Mouse (Mus musculus) lung, adult 18-20 months (tissue): Measurements from ENCODE around the gene Nedd9.
"Not testable (repeated sequence)": the region's sequence is repeated elsewhere in the genome, so short reads cannot be mapped to it uniquely, and the experiment has no call there.

Source experiments
- DNase-seq, 2 experiments: peaks; one replicate each; pipeline ENCODE4 v3.0.0; 2022; ENCODE audit warnings: mixed read lengths in 2 of 2

The Nedd9 gene

GRCm38 (mm10) chr13:41367176-41367611 is 120.0 kb downstream of the Nedd9 start:
- no peak for DNase-seq

- not testable (repeated sequence) for DNase-seq
These were observed 120.6 kb downstream of the Nedd9 start for GRCm38 (mm10) chr13:41366609-41367008.

GRCm38 (mm10) chr13:41364273-41364672 is 122.9 kb downstream of the Nedd9 start:
- no peak for DNase-seq

- DNase-seq, result no peak
These were observed 124.3 kb downstream of the Nedd9 start for GRCm38 (mm10) chr13:41362909-41363308.

GRCm38 (mm10) chr13:41360272-41360815 is 126.8 kb downstream of the Nedd9 start:
- no peak for DNase-seq

- DNase-seq, result no peak
These were observed 127.6 kb downstream of the Nedd9 start for GRCm38 (mm10) chr13:41359330-41360215.

GRCm38 (mm10) chr13:41358480-41359180 is 128.5 kb downstream of the Nedd9 start:
- peak; percentile 96 for DNase-seq

- peak in 1 of 2 experiments; percentile 29 for DNase-seq
These were observed 129.2 kb downstream of the Nedd9 start for GRCm38 (mm10) chr13:41358009-41358408.

GRCm38 (mm10) chr13:41357586-41357985 is 129.6 kb downstream of the Nedd9 start:
- no peak for DNase-seq

GRCm38 (mm10) chr13:41357161-41357560 is 130.0 kb downstream of the Nedd9 start:
- no peak for DNase-seq

- DNase-seq, result peak; percentile 81 to 86
These were observed 131.6 kb downstream of the Nedd9 start for GRCm38 (mm10) chr13:41355552-41355951.

GRCm38 (mm10) chr13:41354591-41354990 is 132.6 kb downstream of the Nedd9 start:
- DNase-seq, result no peak

- DNase-seq, result peak in 1 of 2 experiments; percentile 63
These were observed 133.5 kb downstream of the Nedd9 start for GRCm38 (mm10) chr13:41353676-41354075.

- peak; percentile 48 to 65 for DNase-seq
These were observed 134.8 kb downstream of the Nedd9 start for GRCm38 (mm10) chr13:41352352-41352751.

- DNase-seq, result no peak
These were observed 136.6 kb downstream of the Nedd9 start for GRCm38 (mm10) chr13:41350589-41350988.

GRCm38 (mm10) chr13:41349770-41350169 is 137.4 kb downstream of the Nedd9 start:
- no peak for DNase-seq

GRCm38 (mm10) chr13:41345756-41346155 is 141.4 kb downstream of the Nedd9 start:
- peak; percentile 59 to 66 for DNase-seq

- peak; percentile 37 to 73 for DNase-seq
These were observed 141.9 kb downstream of the Nedd9 start for GRCm38 (mm10) chr13:41345306-41345705.

- DNase-seq, result no peak
These were observed 143.3 kb downstream of the Nedd9 start for GRCm38 (mm10) chr13:41343887-41344266.

GRCm38 (mm10) chr13:41343163-41343886 is 143.8 kb downstream of the Nedd9 start:
- peak; percentile 70 to 81 for DNase-seq

GRCm38 (mm10) chr13:41341422-41341821 is 145.7 kb downstream of the Nedd9 start:
- DNase-seq, result peak in 1 of 2 experiments; percentile 46

GRCm38 (mm10) chr13:41339653-41340351 is 147.4 kb downstream of the Nedd9 start:
- peak in 1 of 2 experiments; percentile 56 for DNase-seq
